Mouse (Mus musculus): ENCODE data around the gene 4931423N10Rik.
"Not testable (repeated sequence)": the region's sequence is repeated elsewhere in the genome, so short reads cannot be mapped to it uniquely, and the experiment has no call there.

4931423N10Rik gene

DNA sequence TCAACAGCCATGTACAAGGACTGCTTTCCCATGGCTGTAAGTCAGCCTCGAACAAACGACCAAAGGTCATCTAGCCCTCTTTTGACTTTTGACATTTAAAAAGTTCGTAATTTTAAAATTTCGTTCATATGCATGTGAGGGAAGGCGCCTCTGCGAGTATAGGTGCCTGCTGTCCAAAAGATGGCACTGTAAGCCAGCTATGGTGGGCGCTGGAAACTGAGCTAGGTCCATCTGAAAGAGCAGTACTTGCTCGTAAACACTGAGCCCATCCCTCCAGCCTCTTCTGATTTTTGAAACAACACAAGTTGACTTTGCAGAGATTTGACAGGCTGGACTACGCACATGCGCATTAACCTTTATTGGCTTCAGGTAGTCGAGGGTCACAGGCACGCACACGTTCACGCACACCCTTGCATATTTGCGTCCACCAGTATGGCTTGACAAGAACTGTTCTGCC, at the start of gene 4931423N10Rik:
Gene 4931423N10Rik, plus strand, starts transcription at position 407 of the 457 bp plus-strand sequence.
- peak; percentile 18 for DNase-seq (ENCODE audit: extremely low spot score)

DNA sequence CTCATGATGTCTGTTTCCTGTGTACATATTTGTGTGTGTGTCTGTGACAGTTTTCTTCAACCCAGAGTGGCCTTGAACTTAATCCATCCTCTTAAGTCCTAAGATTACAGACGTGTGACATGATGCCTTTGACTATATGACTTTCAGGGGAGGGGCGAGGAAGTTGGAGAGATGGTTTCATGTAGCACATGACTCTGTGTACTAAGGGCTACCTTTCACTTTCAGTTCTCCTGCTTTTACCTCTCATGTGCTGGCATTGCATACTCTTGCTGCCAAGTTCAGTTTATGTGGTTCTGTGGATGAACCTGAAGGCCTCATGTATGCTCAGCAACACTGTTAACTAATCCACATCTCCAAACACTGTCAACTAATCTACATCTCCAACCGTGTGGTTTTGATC, 35.0 kb upstream of the 4931423N10Rik start:
- no peak for DNase-seq (ENCODE audit: extremely low spot score)

DNA sequence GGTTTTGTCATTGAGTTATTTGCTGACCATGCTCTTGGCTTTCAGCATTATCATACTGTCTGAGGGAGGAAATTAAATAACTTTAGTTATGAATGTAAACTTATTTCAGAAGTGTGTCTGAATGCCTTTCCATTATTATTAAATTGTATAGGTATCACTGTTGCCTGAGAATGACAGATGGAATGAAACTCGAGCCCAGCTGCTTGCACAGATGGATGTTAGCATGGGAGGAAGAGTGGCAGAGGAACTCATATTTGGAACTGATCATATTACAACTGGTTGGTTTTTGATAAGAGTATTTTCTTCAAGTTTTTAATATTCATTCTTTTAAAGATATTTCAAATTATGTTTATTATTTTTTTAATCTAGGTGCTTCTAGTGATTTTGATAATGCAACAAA, 12.9 kb upstream of the 4931423N10Rik start:
- no peak for DNase-seq (ENCODE audit: extremely low spot score)

DNA sequence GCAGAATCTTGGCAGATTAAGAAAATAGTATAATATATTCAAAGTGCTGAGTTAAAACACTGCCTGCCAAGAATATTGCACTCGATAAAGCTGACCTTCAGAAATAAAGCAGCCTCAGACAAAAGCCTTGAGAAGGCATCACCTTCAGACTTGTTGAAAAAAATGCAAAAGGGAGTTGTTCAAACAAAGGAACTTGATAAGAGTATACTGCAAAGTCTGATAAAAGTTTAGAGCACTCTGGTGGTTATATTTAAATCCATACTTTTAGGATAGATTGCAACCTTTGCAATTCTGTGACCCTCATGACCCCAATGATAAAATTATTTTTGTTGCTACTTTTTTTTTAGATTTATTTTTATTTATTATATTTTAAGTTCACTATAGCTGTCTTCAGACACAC, 6.2 kb upstream of the 4931423N10Rik start:
- no peak for DNase-seq (ENCODE audit: extremely low spot score)

DNA sequence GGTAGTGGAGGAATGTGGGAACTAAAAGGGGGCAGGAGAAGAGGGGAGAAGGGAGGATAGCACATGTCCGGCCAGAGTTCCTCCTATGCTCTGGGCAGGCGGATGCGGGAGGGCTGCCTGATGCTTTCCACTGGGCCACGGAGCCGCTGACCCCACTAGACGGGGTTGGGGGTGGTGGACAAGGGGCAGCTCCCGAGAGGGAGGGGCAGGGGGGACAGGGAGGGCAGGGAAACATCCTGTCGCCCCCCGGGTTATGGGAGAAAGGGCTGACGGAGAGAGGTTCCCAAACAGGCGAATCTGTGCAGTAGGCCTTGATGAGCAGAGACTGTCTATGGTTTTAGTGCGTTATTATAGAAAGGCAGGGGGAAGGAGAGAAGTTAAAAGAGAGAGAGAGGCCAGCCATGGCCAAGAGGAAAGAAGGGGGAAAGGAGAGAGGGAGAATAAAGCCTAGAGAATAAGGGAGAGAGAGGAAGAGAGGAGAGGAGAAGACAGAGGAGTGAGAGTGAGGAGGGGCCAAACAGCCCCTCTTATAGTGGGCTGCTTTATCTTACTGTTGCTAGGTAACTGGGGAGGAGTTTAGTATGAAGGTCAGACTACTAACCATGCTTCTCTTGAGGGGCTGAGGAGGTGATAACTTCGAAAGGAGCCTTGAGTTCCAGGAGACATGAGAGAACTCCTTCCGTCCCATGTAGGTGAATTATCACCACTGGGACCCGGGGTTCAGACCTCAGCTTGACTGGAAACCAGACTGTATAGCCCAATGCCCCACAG, 4.2 kb upstream of the 4931423N10Rik start:
- peak; percentile 8 for DNase-seq (ENCODE audit: extremely low spot score)

DNA sequence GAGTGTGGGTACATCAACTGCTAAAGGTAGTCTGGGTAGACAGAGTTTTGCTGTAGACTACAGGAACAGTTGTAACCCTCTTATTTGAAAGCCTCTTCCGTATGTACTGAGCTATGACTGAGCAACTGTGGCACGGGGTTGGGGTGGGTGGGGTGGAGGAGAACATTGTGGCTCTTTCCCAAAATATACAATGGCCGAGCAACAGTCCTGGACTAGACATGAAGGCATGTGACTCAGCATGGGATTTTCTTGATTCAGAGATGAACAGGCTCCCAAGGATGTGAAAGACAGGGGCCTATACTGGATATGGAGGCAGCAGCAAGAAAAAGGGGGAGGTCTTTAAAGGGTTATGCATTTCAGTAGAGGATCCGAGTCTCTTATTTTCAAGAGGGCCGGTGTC, 6.4 kb downstream of the 4931423N10Rik start:
- no peak for DNase-seq (ENCODE audit: extremely low spot score)

DNA sequence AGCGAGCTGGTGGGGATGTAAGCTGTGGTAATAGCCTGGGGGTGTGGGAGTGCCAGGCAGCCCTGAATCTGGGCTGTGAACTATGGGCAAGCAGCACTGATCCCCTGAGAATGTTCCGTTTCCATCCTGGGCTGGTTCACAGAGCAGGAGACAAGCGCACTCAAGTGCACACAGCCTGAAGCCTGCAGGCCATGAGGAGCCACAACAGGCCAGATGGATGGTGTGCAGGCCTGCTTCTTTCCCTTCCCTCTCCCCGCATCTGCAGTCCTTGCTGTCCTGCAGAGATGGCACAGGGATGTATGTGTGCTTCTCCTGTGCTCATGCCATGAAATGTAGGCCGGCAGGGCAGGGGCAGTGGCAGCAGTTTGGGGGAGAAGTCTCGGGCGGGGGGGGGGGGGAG, 17.9 kb downstream of the 4931423N10Rik start:
- no peak for DNase-seq (ENCODE audit: extremely low spot score)

DNA sequence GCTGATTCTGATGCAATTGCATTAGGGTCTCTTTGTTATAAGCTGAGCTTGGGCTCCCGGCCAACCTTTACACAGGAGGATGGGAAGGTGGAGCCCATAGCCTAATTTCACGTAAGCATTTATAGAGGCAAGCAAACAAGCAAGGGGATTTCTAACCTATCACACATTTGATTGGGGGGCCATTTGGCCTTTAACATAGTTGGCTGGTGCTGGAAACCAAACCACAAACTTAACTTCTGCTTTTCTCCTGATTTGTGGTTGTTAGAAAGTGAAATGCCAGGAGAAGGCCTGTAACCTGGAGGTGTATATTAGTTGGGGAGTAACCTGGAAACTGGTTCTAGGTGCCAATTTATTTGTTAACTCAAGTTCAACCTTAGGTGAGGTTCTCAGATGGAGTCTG, 21.2 kb downstream of the 4931423N10Rik start:
- DNase-seq (ENCODE audit: extremely low spot score), result no peak

DNA sequence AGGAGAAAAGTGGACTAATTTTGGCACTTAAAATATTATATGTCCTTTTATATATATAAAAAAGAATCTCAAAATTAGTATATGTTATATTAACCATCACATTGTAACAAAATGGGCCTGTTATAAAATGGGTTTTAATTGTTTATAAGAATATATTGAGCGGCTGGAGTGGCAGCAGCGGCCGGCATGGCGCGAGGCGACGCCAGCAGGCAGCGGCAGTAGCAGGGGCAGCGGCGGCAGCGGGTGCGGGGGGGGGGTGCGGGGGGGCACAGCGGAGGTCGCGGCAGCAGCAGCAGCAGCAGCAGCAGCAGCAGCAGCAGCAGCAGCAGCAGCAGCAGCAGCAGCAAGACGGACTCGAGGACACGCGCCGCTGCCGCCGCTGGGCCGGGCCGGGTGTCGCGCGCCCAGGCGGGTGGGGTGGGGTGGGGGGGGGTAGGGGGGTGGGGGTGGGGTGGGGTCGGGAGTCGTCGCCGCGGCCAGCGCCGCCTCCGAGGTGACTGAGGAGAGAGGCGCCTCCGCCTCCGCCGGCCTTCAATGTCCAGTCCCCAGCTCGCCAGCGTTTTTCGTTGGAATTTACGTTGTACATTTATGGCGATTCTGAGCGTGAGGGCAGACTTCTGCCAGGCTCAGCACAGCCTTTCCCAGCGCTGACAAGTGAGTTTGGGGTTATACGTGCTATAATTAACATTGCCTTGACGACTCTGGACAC, 26.9 kb downstream of the 4931423N10Rik start:
- peak; percentile 62 for DNase-seq (ENCODE audit: extremely low spot score)

DNA sequence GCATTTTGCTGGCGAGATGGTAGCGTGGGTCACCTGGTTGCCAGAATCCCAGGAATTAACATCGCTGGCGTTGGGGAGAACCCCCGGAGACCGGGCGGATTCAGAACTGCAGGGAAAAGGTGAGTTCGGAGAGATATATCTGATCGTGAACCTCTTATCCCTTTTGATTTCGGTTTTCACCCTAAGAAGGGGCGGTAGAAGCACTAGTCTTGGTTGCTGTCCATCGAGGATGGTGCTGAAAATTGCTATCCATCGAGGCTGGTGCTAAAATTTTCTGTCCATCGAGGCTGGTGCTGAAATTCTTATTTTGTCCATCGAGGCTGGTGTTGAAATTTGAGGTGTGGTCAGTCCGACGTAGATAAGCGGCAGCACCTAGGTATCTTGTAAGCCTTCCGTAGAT, 83.7 kb downstream of the 4931423N10Rik start:
- DNase-seq (ENCODE audit: extremely low spot score), result not testable (repeated sequence)

DNA sequence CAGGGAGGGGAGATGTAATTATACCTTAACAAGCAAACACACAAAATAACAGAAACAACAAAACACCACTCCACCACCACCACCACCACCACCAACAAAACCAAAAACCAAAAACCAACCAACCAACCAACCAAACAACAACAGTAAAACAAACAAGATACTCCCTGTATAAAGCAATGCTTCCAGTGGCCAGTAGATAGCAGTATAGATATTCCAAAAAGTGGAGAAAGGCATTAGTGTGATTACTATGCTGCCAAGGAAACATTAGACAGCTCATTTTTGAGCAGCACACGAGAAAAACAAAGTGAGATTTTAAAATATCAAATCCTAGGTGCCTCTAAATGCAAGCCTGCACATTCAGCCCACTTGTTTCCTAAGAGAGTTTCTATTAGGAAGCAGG, 107.6 kb downstream of the 4931423N10Rik start:
- DNase-seq (ENCODE audit: extremely low spot score), result no peak

All from embryo, embryonic 9.5 days (tissue).